Mouse (Mus musculus): ENCODE data around the gene 2010111I01Rik. TPM values are rescaled to one million over a fixed set of nuclear protein-coding genes. Genes with fewer than 3 reads are reported as not detected.
"Not testable (repeated sequence)": the region's sequence is repeated elsewhere in the genome, so short reads cannot be mapped to it uniquely, and the experiment has no call there.

The 2010111I01Rik gene
- polyA plus RNA-seq, 1 experiment from 2014 or later: 16.5 TPM

DNA sequence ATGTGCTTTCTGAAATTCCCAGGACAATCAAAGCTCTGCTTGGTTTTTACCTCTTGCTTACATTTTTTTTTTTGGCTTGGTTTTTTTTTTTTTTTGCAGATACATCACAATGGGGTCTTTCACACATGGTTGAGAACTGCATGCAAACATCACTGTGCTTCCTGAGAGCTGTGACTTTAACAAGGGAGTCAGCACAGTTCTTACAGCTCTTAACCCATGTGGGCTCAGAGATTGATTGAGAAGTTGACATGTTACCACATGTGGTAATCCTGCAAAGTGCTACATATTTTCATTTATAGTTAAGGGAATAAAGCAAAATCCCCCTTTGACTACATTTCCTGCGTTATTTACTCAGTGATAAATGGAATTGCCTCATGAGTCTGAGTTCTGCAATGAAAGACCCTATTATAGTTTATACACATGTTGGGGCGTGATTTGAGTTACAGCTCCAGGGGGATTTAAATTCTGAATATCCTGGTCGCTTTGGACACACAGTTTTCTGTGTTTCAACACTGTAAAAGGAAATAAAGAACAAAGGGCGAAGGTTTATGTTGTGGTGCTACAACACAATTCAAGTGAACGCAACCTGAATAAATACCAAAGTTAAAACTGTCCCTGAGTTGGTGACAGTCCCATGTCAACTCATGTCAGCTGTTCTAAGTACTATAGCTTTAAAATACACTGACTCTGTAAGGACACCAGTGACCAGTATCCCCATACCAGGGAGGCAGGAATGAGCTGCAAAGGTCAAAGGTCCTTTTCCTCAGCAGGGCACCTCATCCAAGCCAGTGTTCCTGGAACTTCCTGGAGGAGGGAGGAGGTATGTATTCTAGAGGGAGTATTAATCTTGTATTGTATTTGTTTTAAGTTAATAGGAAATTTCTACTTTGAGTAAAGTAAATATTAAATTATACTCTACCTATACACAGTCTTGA is 29.1 kb downstream of the 2010111I01Rik start:
- no peaks in the 10 kb centered on the region for H3K27me3 ChIP-seq
- no peak overlapping the region for H3K4me2 ChIP-seq
- H3K9me3 ChIP-seq (replicated peaks): no peaks in the 10 kb centered on the region

GRCm38 (mm10) chr13:62996767-62997166 is 32.1 kb downstream of the 2010111I01Rik start:
- H3K4me2 ChIP-seq: no peak overlapping the region
- H3K4me1 ChIP-seq (replicated peaks): no peaks in the 10 kb centered on the region
- no peak overlapping the region for H3K27ac ChIP-seq
- H3K4me3 ChIP-seq (replicated peaks): no peak overlapping the region
- no peak overlapping the region for H3K9ac ChIP-seq
- DNase-seq (no peak), ATAC-seq (ENCODE audit: low read depth) (no peak)
- no peaks in the 10 kb centered on the region for H3K36me3 ChIP-seq
- 78% methylated on average over 2 of the region's 2 CpGs for WGBS (ENCODE audit: insufficient replicate concordance)
- no peaks in the 10 kb centered on the region for H3K27me3 ChIP-seq
- no peaks in the 10 kb centered on the region for H3K9me3 ChIP-seq (replicated peaks)

More for the DNA sequence above, 29.1 kb downstream of the 2010111I01Rik start:
- Histone ChIP-seq H3K27ac (no peak overlapping the region), H3K4me1 (replicated peaks) (no peaks in the 10 kb centered on the region), H3K4me3 (replicated peaks) (no peak overlapping the region), H3K36me3 (no peaks in the 10 kb centered on the region), H3K9ac (no peak overlapping the region)
- ATAC-seq (ENCODE audit: low read depth): no peak
- 71% methylated on average over 5 of the region's 5 CpGs for WGBS (ENCODE audit: insufficient replicate concordance)
- DNase-seq: no peak

DNA sequence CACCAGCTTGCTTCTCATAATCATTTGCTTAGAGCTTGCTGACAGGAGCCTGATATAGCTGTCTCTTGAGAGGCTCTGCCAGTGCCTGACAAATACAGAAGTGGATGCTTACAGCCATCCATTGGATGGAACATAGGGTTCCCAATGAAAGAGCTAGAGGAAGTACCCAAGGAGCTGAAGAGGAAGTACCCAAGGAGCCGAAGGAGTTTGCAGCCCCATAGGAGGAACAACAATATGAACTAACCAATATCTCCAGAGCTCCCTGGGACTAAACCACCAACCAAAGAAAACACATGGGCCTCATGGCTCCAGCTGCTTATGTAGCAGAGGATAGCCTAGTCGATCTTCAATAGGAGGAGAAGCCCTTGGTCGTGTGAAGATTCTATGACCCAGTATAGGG is 42.8 kb downstream of the 2010111I01Rik start:
- not testable (repeated sequence) for H3K4me3 ChIP-seq (replicated peaks); ATAC-seq (ENCODE audit: low read depth); H3K4me1 ChIP-seq (replicated peaks); H3K4me2 ChIP-seq; DNase-seq; H3K9ac ChIP-seq; H3K27me3 ChIP-seq; H3K27ac ChIP-seq; H3K9me3 ChIP-seq (replicated peaks); H3K36me3 ChIP-seq
- WGBS (ENCODE audit: insufficient replicate concordance): 43% methylated on average over 3 of the region's 3 CpGs

GRCm38 (mm10) chr13:63010345-63011090 is 45.8 kb downstream of the 2010111I01Rik start:
- Histone ChIP-seq H3K27ac (no peak overlapping the region), H3K4me3 (replicated peaks) (no peak overlapping the region), H3K27me3 (no peaks in the 10 kb centered on the region), H3K4me2 (no peak overlapping the region), H3K9ac (no peak overlapping the region), H3K9me3 (replicated peaks) (no peaks in the 10 kb centered on the region), H3K4me1 (replicated peaks) (no peaks in the 10 kb centered on the region), H3K36me3 (no peaks in the 10 kb centered on the region)
- 56% methylated on average over 2 of the region's 2 CpGs for WGBS (ENCODE audit: insufficient replicate concordance)
- ATAC-seq (ENCODE audit: low read depth): no peak
- DNase-seq: no peak

- 77% methylated on average over 1 of the region's 1 CpGs for WGBS (ENCODE audit: insufficient replicate concordance)
- no peaks in the 10 kb centered on the region for H3K9me3 ChIP-seq (replicated peaks)
- no peak for ATAC-seq (ENCODE audit: low read depth)
- H3K36me3 ChIP-seq: no peaks in the 10 kb centered on the region
- no peaks in the 10 kb centered on the region for H3K4me1 ChIP-seq (replicated peaks)
- no peak overlapping the region for H3K4me3 ChIP-seq (replicated peaks)
- H3K4me2 ChIP-seq: no peak overlapping the region
- no peak for DNase-seq
- H3K9ac ChIP-seq: no peak overlapping the region
- no peak overlapping the region for H3K27ac ChIP-seq
- H3K27me3 ChIP-seq: no peaks in the 10 kb centered on the region
Observed at GRCm38 (mm10) chr13:63014353-63014752, 49.7 kb downstream of the 2010111I01Rik start.

DNA sequence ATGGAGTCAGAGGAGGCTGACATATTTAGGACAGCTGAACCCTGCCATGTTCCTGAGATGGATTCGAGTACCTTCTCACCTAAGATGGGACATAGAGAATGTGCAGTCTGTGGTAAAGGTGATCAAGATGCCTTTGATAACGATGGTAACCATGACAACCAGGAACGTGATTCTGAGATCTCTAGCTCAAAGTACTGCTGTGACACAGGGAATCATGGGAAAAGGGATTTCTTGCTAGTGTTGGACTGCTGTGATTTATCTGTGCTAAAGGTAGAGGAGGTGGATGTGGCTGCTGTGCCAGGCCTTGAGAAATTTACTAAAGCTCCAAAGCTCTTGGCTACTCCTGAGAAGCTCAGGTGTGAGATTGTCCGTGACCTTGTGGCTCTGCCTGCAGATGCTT is 50.7 kb downstream of the 2010111I01Rik start:
- H3K4me2 ChIP-seq: no peak overlapping the region
- H3K27me3 ChIP-seq: no peaks in the 10 kb centered on the region
- 55% methylated on average over 4 of the region's 4 CpGs for WGBS (ENCODE audit: insufficient replicate concordance)
- DNase-seq (no peak), ATAC-seq (ENCODE audit: low read depth) (no peak)
- no peaks in the 10 kb centered on the region for H3K36me3 ChIP-seq
- H3K4me3 ChIP-seq (replicated peaks): no peak overlapping the region
- no peak overlapping the region for H3K27ac ChIP-seq
- no peak overlapping the region for H3K9ac ChIP-seq
- no peaks in the 10 kb centered on the region for H3K9me3 ChIP-seq (replicated peaks)
- no peaks in the 10 kb centered on the region for H3K4me1 ChIP-seq (replicated peaks)

DNA sequence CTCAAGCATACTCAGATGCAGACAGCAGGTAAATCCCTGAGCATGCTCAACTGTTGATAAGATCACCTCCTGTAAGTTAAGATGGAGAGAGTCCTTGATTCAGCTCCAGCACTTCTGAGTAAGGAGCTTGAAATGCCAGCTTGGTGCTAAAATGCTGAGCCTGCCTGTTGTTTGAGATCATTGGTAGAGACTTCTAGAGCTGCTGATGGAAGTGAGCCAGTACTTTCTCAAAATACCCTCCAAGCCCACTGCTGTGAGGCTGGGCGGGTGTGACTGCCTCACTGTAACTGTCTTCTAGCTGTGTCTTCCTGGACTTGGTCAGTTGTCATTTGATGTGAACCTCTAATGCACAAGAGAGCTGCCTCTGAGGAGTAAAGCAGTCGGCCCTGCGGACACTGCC is 51.4 kb downstream of the 2010111I01Rik start:
- 82% methylated on average over 3 of the region's 3 CpGs for WGBS (ENCODE audit: insufficient replicate concordance)
- Histone ChIP-seq H3K4me2 (no peak overlapping the region), H3K9me3 (replicated peaks) (no peaks in the 10 kb centered on the region), H3K27ac (no peak overlapping the region), H3K27me3 (no peaks in the 10 kb centered on the region), H3K4me1 (replicated peaks) (no peaks in the 10 kb centered on the region), H3K4me3 (replicated peaks) (no peak overlapping the region), H3K36me3 (no peaks in the 10 kb centered on the region), H3K9ac (no peak overlapping the region)
- no peak for DNase-seq
- no peak for ATAC-seq (ENCODE audit: low read depth)

DNA sequence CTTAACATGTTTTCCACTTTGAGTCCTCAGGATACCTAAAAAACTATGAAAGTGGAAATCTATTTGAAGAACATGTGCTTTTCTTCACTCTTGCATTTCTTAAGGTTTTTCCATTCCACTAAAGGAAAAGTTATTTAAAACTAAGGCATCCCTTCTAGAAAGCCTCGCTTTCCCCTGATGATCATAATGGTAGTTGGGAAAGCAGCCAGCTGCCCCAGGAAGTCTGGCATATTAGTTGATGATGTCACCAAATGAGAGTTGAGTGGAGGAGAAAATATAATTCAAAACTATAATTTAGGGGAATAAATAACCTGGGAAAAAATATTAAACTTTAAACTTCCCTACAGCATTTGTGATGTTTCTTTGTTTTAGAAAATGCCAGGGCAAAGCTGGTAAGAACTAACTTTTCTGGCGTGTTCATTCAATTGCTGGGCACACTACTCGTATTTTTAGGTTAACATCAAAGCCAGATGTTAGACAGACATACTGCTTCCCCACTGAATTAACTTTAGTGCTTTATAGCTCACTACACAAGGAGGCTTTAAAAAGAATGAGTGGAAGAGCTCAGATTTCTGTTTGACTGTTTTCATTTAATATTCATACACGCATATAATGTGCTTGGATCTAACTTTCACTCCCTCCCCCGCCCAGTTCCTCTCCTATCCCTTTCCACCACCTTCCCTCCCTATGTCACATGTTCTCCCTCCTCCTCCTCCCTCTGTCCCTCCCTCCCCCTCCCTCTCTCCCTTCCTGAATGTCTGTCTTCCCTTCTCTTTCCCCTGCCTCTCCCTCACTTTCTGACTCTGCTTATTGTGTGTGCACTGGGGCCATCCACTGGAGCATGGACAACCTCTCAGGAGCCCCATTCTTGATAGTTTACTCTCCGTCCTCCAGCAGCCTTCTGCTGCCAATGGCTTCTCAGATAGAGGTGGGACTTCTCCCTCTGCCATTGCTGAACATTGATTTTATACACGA is 58.8 kb downstream of the 2010111I01Rik start:
- Histone ChIP-seq H3K4me1 (replicated peaks) (no peaks in the 10 kb centered on the region), H3K9ac (no peak overlapping the region), H3K36me3 (no peaks in the 10 kb centered on the region), H3K4me3 (replicated peaks) (no peak overlapping the region), H3K4me2 (no peak overlapping the region), H3K9me3 (replicated peaks) (no peaks in the 10 kb centered on the region), H3K27me3 (no peaks in the 10 kb centered on the region), H3K27ac (no peak overlapping the region)
- no peak for ATAC-seq (ENCODE audit: low read depth)
- DNase-seq: no peak
- 66% methylated on average over 7 of the region's 7 CpGs for WGBS (ENCODE audit: insufficient replicate concordance)

GRCm38 (mm10) chr13:63030023-63030422 is 65.3 kb downstream of the 2010111I01Rik start:
- no peak overlapping the region for H3K4me3 ChIP-seq (replicated peaks)
- no peak overlapping the region for H3K27ac ChIP-seq
- no peaks in the 10 kb centered on the region for H3K36me3 ChIP-seq
- H3K27me3 ChIP-seq: no peaks in the 10 kb centered on the region
- H3K9me3 ChIP-seq (replicated peaks): no peaks in the 10 kb centered on the region
- DNase-seq: no peak
- ATAC-seq (ENCODE audit: low read depth): no peak
- no peak overlapping the region for H3K9ac ChIP-seq
- H3K4me2 ChIP-seq: no peak overlapping the region
- no peaks in the 10 kb centered on the region; the same call in 1 of the 2 replicates for H3K4me1 ChIP-seq (replicated peaks)
- WGBS (ENCODE audit: insufficient replicate concordance): 38% methylated on average over 1 of the region's 1 CpGs

GRCm38 (mm10) chr13:63031244-63031643 is 66.6 kb downstream of the 2010111I01Rik start:
- H3K9me3 ChIP-seq (replicated peaks): no peaks in the 10 kb centered on the region
- 76% methylated on average over 1 of the region's 1 CpGs for WGBS (ENCODE audit: insufficient replicate concordance)
- H3K9ac ChIP-seq: no peak overlapping the region

More at GRCm38 (mm10) chr13:63031244-63031643, 66.6 kb downstream of the 2010111I01Rik start:
- Histone ChIP-seq H3K36me3 (no peaks in the 10 kb centered on the region), H3K4me1 (replicated peaks) (no peaks in the 10 kb centered on the region; the same call in 1 of the 2 replicates), H3K27ac (no peak overlapping the region), H3K27me3 (no peaks in the 10 kb centered on the region), H3K4me3 (replicated peaks) (no peak overlapping the region), H3K4me2 (no peak overlapping the region)
- DNase-seq (no peak), ATAC-seq (ENCODE audit: low read depth) (no peak)
